In genomic region chr13:73457301-73457700, GRCm38 (mm10) we compare ENCODE assay signal across 19 mouse cellular contexts.
"Had no signal": no experiment of that assay in that cellular context is flagged by ENCODE, and none has a peak within 500 bp of the region (broad histone marks: within the 10 kb centered on the region; RNA-seq: fewer than 3 reads in every experiment).

No protein-coding gene starts in this region.

- H3K4me1 ChIP-seq: midbrain, embryonic 12.5 days; neural tube, embryonic 13.5 days; neural tube, embryonic 15.5 days; stomach, embryonic 15.5 days had no signal

- H3K27ac ChIP-seq: liver, embryonic 12.5 days; liver, embryonic 14.5 days; midbrain, embryonic 12.5 days; neural tube, embryonic 13.5 days; neural tube, embryonic 15.5 days; stomach, embryonic 15.5 days; stomach, postnatal 0 days had no signal

- H3K4me2 ChIP-seq: liver, embryonic 12.5 days; lung, embryonic 14.5 days; midbrain, embryonic 12.5 days; neural tube, embryonic 13.5 days; neural tube, embryonic 15.5 days; stomach, embryonic 15.5 days had no signal

- H3K9me3 ChIP-seq: liver, embryonic 12.5 days; midbrain, embryonic 12.5 days; neural tube, embryonic 13.5 days; neural tube, embryonic 15.5 days; stomach, embryonic 15.5 days had no signal

- DNase-seq: lung, adult 18-20 months; lung, embryonic 14.5 days; lung, postnatal 14 days; lung, postnatal 4 days; midbrain, embryonic 14.5 days; retina, postnatal 1 day; right cerebral cortex, adult 18-20 months; right cerebral cortex, postnatal 14 days; thymus, postnatal 14 days; thymus, postnatal 36 days had no signal

- H3K4me3 ChIP-seq: liver, embryonic 12.5 days; midbrain, embryonic 12.5 days; myocyte; neural tube, embryonic 13.5 days; neural tube, embryonic 15.5 days; stomach, embryonic 15.5 days had no signal

- ATAC-seq: liver, embryonic 12.5 days; midbrain, embryonic 16.5 days had no signal

- H3K36me3 ChIP-seq: liver, embryonic 12.5 days; midbrain, embryonic 12.5 days; neural tube, embryonic 13.5 days; neural tube, embryonic 15.5 days; stomach, embryonic 15.5 days had no signal

- H3K9ac ChIP-seq: liver, embryonic 12.5 days; liver, embryonic 14.5 days; lung, embryonic 14.5 days; midbrain, embryonic 12.5 days; neural tube, embryonic 13.5 days; neural tube, embryonic 15.5 days; stomach, embryonic 15.5 days had no signal

- H3K27me3 ChIP-seq: liver, embryonic 12.5 days; midbrain, embryonic 12.5 days; neural tube, embryonic 13.5 days; neural tube, embryonic 15.5 days; stomach, embryonic 15.5 days had no signal
